Mouse (Mus musculus) neural tube, embryonic 14.5 days (tissue): ENCODE measurements at regions not wholly inside any gene's neighbourhood (a gene's known extent, or its start where the extent isn't known, plus 50 kb on each side); places are given as distances from the start of the nearest gene placed in this dataset.
A peak's percentile ranks its signal among the peaks of the same experiment; 100 is the strongest.

ENCODE experiments used
- ATAC-seq: fragments of 200-750 bp; cut with Nextera tagmentation; 2 replicates; pipeline ENCODE4 v1.8.0; 2017; ENCODE audit warnings: low read depth, mild to moderate bottlenecking, moderate TSS enrichment, moderate library complexity
- H3K27ac ChIP-seq: fragments of 300-500 bp; sonication (generic); 2 replicates; pipeline ENCODE4 v1.5.1; 2014; ENCODE audit warnings: low read depth, mild to moderate bottlenecking, control low read depth, low read length, moderate library complexity, mixed read lengths
- H3K27me3 ChIP-seq: fragments of 300-500 bp; sonication (generic); 2 replicates; pipeline ENCODE4 v1.6.1; 2014; ENCODE audit warnings: low read length; ENCODE audit not compliant: control insufficient read depth, insufficient read depth
- H3K36me3 ChIP-seq: fragments of 300-500 bp; sonication (generic); 2 replicates; pipeline ENCODE4 v1.6.1; 2014; ENCODE audit warnings: low read length, mixed read lengths; ENCODE audit not compliant: control insufficient read depth, insufficient read depth
- H3K4me1 ChIP-seq: fragments of 300-500 bp; sonication (generic); 2 replicates; pipeline ENCODE4 v1.6.1; 2014; ENCODE audit warnings: low read length; ENCODE audit not compliant: control insufficient read depth, insufficient read depth
- H3K4me2 ChIP-seq: fragments of 300-500 bp; sonication (generic); 2 replicates; pipeline ENCODE4 v1.6.1; 2014; ENCODE audit warnings: mild to moderate bottlenecking, low read depth, low read length, control low read depth
- H3K4me3 ChIP-seq: fragments of 300-500 bp; sonication (generic); 2 replicates; pipeline ENCODE4 v1.5.1; 2014; ENCODE audit warnings: low read depth, low read length, control low read depth, mixed read lengths
- H3K9ac ChIP-seq: fragments of 300-500 bp; sonication (generic); replicated peaks from 2 replicates; pipeline ENCODE4 v1.6.1; 2014; ENCODE audit warnings: low read depth, mild to moderate bottlenecking, control low read depth, low read length, mixed read lengths
- H3K9me3 ChIP-seq: fragments of 300-500 bp; sonication (generic); 2 replicates; pipeline ENCODE4 v1.6.1; 2016; ENCODE audit warnings: low read length; ENCODE audit not compliant: control insufficient read depth
- WGBS: fragments of 180-500 bp; shearing (Covaris S2); extraction: QIAGEN DNeasy Blood & Tissue Kit; methylation state at CpG from one replicate; pipeline ENCODE4 v1.1.7; 2014; 5-methylcytosine and 5-hydroxymethylcytosine counted together

DNA sequence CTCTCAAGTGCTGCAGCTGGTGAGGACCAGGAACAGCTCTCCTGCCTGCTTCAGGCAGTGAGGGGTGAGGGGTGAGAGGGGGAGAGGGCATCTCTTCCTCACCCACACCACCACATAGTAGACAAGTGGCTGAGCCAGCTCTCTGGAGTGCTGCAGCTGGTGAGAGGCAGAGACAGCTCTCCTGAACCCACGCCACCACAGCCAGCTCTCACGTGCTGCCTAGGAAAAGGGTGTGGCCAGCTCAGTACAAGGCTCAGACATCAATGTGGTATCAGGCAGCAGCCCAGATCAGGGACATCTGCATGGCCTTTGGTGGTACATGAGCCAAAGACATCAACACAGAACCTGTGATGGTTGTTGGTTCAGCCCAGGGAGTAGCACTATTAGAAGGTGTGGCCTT is 53.9 kb upstream of the Bhlhe23 start:
- H3K27ac ChIP-seq, result no peak overlapping the region
- no peaks in the 10 kb centered on the region for H3K36me3 ChIP-seq
- H3K4me3 ChIP-seq, result no peak overlapping the region
- no peak for ATAC-seq
- no peak overlapping the region for H3K9ac ChIP-seq
- no peak overlapping the region for H3K4me2 ChIP-seq
- H3K4me1 ChIP-seq, result peaks cover 8% of the 10 kb centered on the region
- no peaks in the 10 kb centered on the region for H3K27me3 ChIP-seq
- WGBS, result 82% methylated on average over 2 of the region's 2 CpGs
- no peaks in the 10 kb centered on the region for H3K9me3 ChIP-seq

DNA sequence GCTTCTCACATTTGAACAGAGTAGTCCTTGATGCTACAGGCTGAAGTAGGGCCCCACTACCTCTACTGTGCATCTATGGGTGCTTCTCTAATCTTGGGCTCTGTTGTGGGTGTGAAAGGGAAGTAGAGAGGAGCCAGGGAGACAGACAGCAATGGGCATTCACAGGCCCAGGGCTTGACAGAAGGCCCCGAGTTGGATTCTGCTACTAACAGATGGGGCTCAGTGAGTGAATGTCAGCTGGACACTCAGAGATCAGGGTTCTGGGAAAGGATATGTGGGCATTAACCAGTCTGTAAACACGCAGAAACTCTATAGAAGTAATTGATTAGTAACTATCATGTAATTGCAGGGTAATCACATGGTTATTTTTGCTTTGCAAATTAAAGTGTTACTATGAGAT is 51.4 kb upstream of the Bhlhe23 start:
- H3K27ac ChIP-seq, result no peak overlapping the region
- no peak overlapping the region for H3K4me3 ChIP-seq
- 59% methylated on average over 2 of the region's 2 CpGs for WGBS
- H3K9me3 ChIP-seq, result no peaks in the 10 kb centered on the region
- no peak for ATAC-seq
- peaks cover 14% of the 10 kb centered on the region for H3K4me1 ChIP-seq
- no peak overlapping the region for H3K9ac ChIP-seq
- no peak overlapping the region for H3K4me2 ChIP-seq
- no peaks in the 10 kb centered on the region for H3K27me3 ChIP-seq
- H3K36me3 ChIP-seq, result no peaks in the 10 kb centered on the region

- H3K36me3 ChIP-seq, result no peaks in the 10 kb centered on the region
- WGBS, result 86% methylated on average over 1 of the region's 1 CpGs
- no peak overlapping the region for H3K4me3 ChIP-seq
- H3K27ac ChIP-seq, result peak overlapping the region; percentile 80; the same call in 1 of the 2 replicates
- H3K4me2 ChIP-seq, result no peak overlapping the region
- ATAC-seq, result no peak
- H3K9ac ChIP-seq, result no peak overlapping the region
- no peaks in the 10 kb centered on the region for H3K27me3 ChIP-seq
- H3K9me3 ChIP-seq, result no peaks in the 10 kb centered on the region
- peaks cover 14% of the 10 kb centered on the region for H3K4me1 ChIP-seq
Observed at GRCm38 (mm10) chr2:180826742-180827141, 50.0 kb upstream of the Bhlhe23 start.
